Mouse (Mus musculus) right cerebral cortex, postnatal 25 days (tissue): ENCODE results near the gene Rgs7.

Source experiments
- DNase-seq: peaks from one replicate; pipeline ENCODE4 v3.0.0; 2022

Gene Rgs7

DNA sequence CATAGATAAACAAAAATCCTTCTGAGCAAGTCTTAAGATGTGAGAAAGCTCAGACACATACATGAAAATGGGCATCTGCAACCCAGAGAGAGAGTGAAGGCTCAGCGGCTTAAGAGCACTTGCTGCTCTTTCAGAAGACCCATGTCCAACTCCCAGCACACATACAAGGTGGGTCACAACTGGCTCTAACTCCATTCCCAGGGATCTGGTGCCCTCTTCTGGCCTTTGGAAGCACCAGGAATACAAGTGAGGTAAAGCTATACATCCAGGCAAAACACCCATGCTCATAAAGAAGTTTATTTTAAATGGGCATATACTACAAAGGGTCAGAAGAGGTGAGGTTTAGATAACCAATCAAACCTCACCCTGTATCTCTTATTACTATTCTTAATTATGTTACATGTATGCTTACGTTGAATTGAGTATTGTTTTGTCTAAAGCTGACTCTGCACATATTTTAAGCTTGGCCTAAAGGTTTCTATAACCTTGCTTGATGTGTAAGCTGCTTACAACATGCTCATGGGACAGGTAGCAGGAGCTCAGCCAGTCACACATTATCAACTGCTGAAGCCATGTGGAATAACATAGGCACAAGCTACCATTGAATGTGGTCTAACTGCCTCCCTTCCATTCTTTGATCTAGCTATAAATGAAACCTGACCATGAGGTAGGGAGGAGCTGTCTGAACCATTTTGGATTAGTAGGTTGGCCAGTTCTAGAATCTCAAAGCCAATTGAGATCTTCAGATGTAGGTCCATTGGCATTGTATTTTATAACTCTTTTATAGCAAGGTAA lies 192.5 kb downstream of the Rgs7 start:
- DNase-seq: no peak

DNA sequence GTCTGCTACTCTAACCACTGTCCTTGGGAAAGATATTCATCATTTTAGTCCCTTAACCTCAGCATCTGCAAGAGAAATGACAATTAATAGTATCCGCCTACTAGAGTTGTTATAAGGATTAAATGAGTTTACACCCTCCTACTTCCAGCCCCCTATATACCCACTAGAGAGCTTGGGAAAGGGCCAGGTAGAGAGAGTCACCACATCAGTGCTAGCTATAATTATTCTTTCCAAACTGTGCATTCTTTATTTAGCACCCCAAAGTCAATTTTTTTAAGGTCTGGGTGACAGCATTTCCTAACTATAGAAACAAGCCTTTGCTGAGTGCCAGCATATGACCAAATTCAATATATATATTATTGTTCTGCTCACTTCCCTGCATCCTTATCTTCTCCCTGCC lies 195.4 kb downstream of the Rgs7 start:
- DNase-seq: no peak

DNA sequence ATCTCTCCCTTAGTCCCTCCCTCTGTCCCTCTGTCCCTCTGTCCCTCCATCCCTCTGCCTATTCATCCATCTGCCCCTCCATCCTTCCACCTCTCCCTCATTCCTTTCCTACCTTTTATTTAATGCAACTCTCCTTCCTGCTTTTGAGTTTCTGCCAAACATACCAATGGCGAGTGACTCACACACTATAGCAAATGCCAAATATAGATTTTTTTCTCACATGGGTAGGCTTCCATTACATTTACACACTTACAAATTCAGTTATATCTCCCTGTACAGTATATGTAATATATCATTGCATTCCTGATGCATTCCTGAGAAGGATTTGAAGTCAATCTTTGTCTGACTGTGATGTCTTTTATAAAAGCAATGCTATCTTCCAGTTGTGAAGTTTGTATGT lies 202.2 kb downstream of the Rgs7 start:
- no peak for DNase-seq

DNA sequence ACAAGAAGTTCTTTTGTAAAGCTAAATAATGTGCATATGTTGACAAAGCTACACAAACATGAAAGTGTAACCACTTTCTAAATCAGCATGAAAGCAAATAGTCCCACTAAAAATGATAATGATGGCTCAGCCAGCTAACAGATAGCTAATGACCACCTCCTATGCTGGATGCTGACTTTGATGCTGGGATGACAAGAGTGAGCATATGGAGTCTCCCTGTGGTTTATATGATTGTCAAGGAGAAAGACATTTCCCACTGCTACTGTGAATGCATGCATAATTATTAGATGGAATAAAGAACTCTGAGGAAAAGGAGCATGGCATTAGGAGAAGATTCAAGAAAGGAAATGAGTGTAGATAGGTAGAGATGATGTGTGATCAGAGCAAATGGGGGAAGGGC lies 230.0 kb downstream of the Rgs7 start:
- no peak for DNase-seq

DNA sequence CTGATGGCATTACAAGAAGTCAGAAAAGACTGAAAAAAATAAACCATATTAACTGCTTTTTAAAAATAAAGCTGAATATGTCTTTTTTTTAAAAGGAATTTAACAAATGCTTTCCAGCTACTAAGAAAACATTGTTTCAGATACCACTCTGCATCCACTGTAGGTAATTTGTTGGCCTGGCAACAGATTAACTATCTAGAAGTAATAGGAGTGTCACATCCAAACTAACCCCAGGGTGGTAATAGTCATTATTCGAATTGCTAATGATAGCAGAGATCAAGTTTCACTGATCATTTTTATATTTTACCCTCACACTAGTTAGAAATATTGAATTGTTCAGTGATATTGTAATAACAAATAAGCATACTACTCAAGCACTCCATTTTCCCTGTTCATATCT lies 232.9 kb downstream of the Rgs7 start:
- no peak for DNase-seq

DNA sequence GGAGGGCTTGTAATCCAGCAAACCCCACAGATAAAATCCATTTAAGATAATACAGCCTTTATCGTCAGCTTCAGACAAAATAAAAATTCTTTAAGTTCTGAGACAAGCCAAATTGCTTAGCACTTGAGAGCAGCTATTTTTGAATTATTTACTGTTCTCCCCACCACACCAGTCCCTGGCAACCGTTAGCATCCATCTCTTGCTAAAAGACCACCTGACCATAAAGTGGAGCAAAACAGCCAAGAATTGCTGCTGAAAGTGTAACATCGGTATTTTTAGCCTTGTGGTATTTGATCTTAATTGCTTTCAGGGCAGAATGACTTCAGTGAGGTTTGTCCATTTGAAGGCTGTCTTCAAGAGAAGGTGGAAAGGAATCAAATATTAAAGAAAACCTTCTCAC lies 237.1 kb downstream of the Rgs7 start:
- no peak for DNase-seq

DNA sequence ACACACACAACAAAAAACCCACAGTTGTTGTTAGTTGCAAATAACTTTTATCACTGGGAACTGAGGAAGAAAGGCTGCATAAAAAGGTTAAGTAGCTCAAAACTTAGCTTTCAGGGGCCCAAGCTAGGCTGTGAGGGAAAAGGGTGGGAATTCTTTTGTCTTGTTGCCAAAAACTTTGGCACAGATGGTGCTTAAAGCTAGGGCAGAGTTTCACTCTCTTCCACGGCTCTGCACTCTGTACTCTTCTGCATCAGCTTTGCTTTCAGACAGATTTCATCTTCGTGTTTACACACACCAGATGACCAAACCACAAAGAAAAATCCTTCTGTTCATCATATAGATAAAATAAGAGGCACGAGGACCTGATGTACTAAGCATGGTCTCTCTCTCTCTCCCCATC lies 237.6 kb downstream of the Rgs7 start:
- no peak for DNase-seq

DNA sequence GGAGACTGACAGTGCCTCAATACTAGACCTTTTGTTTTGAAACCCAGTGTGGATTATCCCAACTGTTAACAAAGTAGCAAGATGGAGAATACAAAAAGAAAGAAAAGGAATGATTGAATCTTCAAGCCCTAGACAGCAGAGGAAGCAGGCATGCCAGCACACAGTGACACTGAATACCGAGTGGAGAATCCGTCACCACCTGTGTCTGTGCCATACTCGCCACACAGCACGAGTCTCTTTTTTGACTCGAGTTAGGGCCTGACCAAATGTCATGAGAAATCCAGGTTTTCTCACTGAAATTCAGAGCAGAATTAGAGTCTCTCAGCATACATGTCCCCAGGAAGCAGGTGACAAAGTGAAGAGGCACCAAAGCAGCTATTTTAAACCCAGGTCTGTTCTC lies 250.2 kb downstream of the Rgs7 start:
- no peak for DNase-seq

DNA sequence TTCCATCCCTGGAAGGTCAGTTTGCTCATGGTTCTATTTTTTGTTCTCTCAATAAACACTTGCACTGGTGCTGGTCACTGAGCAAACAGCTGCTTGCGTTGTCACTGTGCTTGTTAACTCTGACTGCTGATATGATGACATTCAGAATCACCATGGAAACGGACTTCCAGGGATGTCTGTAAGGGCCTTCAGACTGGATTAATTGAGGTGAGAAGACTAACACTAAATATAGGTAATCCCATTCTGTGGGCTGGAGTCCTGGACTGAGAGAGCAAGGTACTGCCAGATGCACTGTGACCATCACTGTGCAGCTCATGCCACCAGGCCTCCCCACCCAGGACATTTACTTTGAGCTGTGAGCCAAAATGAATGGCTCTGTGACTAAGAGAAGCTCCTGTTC lies 252.2 kb downstream of the Rgs7 start:
- DNase-seq: no peak

DNA sequence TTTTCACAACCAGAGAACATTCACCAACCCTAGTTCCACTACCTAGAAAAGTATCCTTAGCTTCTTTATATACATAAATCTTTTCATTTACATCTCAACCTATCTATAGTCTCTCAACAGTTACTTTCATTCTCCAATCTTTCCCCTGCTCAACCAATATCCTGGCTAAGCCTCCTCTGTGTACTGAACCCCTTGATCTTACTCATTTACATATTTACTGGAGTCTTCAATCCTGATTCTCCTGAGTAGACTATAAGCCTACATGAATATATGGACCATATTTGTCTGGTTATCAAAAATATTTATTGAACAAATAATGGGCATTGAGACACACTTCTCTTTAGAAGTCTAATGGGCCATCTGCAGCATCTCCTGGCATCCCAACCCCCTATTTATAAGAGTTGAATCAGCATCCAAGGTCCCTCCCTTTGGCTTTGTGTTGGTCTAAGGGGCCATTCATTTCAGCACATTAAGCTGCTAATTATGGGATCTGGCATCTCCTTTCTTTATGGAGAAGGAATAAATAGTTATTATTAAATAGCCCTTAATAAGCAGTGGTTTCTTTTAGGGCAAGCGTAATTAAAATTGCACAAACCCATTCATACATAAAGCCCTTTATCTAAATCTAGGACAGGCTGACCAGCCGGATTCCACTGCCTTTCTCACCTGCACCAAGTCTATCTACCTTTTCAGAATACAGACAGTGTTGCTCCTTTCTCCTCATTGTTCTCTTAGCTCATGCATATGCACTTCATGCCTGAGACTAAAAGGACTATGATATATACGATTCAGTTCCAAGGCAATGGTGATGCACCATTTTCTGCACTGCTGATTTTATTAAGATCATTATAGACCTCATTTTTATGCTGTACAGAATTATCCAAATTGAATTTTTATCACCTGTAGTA lies 270.5 kb downstream of the Rgs7 start:
- DNase-seq: no peak

DNA sequence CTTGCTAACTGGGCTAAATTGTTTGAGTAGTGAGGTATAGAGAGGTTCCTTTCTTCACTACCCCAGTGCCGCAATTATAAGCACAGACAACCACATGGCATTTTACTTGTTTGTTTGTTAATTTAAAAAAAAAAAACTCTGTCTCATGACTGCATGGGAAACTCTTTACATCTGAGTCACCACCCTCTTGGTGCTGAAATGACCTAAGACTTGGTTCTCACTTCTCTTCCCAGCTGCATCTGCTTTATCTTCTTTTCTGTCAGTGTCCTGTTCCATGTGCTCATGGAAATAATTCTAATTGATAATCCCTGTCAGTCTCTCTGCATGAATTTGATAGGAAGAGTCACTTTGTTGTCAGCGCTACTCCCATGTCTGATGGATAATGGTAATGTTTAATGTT lies 272.7 kb downstream of the Rgs7 start:
- DNase-seq: no peak

DNA sequence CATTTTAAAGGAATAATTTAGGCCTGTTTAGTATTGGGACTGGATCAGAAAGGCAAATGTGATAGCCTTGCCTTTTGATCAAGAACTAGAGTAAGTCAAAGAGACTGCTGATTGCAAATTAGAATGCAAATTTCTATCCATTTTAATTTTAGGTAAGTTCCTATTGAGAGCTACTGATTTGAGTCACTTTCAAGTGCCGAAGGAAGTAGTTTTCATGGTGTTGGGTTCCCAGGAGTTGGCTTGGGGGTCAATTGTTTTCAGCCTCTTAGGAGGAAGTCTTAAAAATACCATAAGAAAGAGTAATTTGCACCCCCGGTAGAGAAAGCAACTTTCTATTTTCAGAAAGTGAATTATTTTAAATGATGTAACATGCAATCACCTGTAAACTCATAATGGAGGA lies 285.3 kb downstream of the Rgs7 start:
- no peak for DNase-seq

DNA sequence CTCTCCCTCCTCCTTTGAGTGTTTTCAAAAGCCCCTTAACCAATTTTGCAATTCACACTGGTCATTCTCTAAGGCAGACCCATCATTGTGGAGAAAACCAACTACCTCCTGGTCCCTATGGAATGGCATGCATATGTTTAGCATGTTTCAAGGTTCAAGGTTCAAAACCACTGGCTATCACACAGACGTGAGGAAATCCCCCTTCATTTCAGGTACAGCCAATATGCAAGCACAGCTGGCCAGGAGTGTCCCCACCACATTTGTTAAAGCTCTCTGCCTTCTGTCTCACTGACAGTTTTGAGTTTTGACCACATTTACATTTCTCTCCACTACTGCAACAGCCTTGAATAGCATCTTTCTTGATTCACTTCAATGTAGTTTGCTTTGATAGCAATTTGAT lies 286.7 kb downstream of the Rgs7 start:
- DNase-seq: no peak

DNA sequence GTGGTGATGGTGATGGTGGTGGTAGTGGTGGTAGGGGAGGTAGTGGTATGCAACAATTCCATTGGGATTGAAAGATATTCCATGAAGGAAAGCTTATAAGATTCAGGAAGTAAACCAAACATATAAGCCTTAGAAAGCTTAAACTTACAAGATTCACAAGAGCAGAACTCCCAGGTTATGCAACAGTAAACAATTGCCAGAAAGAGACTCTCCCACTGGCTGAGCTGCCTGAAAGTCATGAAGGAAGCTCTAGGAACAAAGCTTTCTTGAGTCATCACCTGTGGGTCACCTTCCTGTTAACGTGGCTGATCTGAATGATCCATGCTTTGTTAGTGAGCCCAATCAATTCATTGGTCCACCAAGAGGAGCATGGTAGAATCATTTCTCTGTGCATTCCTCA lies 288.8 kb downstream of the Rgs7 start:
- DNase-seq: no peak

DNA sequence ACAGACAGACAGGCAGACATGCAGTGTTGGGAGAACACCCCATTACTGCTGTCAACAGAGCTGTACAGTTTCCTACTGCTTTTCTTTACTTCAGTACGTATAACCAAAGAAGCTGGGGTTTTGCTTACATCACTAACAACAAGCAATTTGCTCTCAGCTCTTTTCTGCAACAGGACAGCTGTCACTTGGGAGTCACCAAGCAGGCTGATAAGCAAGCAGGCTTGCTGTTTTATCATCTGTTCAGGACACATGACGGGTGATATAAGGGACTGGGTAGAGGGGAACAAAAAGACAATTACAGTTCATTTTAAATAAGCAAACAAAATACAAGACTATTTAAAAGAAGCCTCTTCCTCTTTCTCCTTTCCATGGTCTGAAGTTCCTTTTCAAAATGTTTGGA lies 289.4 kb downstream of the Rgs7 start:
- no peak for DNase-seq

DNA sequence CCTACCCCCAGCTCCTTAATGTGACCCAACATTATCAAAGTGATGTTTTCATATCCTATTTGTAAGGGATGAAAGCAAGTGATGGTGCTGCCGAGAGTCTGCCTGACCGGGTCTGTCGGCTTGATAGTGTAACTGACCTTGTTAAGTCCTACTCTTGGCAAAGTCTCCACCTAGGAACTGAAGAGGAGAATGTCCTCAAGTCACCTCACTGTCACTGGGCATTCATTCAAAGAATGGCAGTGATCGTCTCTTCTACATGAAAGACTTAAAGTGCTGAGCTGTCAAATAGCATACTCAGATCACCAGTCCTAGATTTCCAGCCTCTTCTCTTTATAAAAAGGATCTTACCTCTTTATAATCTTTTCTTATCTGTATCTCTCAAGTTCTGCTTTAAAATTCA lies 293.4 kb downstream of the Rgs7 start:
- no peak for DNase-seq

DNA sequence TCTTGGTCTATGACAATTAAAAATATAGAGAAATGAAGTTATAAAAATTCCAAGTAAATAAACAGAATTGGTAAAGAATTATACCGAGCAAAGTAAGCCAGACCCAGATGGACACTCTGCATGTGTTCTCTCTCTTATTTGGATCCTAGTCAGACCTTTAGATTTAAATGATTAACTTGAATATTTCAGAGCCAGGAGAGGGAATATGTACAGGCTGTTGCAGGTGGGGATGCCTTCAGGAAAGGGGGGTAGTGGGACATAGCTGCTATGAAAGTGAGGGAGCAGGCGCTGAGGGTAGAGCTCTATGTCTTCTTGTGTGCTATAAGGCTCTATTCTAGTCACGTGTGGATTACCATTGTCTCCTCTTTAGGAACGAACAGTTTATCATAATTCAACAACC lies 296.5 kb downstream of the Rgs7 start:
- no peak for DNase-seq

DNA sequence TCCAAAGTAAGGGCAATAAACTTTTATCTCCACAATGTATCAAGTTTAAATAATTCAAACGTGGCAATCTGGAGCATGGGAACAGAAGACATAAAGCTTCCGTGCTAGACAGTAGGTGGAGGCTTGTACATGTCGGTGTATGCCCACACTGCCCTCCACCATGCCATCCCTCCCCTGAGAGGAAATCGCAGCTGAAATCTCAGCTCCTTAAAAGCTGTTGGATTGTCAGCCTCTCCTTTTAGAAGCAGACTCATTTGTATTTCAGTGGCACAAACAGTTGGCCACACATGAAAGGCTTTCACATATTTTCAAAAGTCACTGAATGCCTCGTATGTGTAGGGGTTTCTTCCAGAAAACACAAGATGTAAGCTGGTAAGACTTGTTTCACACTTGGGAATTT lies 304.1 kb downstream of the Rgs7 start:
- no peak for DNase-seq

DNA sequence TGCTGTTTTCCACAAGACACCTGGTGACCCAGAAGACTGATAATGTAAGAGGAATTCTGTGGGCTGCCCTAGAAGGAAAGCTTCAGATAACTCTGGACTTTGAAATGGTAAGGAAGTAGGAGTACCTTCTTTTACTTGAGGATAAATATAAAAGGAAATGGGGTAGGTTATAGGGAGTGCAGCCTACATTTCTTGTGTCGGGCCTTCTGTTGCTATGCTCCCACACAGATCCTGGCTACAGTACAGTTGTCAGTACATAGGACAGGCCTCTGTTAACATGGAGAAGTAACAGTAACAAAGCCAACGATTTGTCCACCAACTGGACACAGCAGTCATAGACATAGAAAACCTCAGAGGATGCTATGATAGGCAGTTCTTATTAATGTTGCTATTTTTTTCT lies 307.1 kb downstream of the Rgs7 start:
- DNase-seq: no peak

DNA sequence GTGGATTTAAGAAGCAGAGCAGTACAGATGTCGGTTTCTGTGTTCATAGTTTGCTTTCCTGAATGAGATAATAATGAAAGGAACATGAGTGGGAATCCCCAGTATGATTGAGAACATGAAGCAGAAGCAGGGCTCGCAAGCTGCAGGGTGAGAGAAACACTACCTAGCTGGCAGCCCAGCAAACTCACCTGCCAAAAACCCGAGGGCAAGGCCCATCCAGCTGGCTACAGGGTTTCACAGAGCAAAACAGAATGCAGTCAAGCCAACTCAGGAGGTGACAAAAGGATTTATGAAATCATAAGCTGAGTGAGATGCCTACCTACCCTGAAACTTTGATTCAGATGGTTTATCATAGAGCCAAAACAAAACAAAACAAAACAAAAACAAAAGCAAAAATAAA lies 307.6 kb downstream of the Rgs7 start:
- no peak for DNase-seq

DNA sequence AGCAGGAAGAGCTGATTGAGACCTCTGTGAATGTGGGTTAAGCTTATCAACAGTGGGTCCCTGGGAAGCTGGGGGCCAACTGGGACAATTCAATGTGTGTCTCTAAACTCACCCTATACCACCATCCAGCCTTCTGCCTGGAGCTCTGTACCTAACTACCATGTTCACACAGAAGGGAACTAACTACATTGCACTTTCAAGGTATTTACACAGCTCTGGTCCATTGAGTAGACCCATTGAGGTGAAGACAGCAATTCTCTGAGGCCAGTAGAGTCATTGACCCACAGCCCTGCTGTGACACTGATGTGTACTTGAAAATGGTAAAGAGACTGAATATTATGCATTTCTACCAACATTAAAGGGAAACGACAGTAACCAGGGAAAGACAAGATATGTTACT lies 313.6 kb downstream of the Rgs7 start:
- DNase-seq: no peak

DNA sequence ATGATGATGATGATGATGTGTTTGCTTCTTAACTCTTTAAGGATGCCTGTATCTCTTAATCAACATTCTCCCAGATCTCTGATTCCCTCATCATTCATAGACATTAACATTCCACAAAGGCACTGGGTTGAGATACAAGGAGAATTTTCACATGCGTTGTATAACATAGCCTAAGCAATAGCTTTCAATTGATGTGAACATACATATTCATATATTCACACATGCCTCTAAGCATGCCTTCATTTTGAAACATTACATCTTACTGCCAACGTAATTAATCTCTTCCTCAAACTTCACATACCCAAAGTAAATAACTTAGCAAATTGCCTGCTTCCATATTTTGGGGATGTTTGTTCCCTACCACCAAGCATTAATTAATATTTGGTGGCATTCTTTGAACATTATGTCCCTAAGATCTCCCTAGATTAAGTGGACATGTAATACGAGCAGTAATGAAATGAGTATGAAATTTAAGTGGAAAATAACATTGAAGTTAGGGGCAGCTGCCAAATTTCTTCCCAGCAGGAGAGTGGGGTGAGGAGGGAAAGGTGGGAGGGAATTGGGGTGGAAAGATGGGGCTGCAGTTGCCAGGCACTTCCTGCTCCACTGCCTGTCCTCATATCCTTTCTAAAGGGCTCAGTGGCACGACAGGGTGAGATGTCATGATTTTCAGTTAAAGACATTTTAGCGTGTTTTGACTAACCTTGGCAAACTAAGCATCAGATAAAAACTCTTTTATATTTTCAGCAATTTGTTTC lies 317.2 kb downstream of the Rgs7 start:
- DNase-seq: no peak

DNA sequence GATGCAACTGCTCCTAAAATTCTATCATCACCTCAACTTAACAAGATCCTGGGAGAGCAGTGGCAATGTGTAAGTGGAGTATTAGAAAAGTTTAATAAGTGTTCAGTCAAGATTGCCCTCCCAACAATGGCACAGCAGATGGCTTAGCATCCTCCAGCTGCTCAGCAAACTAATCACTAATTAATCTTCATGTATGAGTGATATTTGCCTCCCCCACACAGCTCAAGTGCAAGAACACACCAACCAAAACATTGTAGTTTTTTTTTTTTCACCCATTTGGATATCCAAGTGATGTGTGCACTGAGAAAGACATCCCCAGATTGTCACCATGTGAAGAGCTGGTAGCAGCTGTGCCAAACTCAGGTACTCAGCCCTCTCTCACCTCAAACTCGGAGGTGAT lies 336.8 kb downstream of the Rgs7 start:
- DNase-seq: no peak

DNA sequence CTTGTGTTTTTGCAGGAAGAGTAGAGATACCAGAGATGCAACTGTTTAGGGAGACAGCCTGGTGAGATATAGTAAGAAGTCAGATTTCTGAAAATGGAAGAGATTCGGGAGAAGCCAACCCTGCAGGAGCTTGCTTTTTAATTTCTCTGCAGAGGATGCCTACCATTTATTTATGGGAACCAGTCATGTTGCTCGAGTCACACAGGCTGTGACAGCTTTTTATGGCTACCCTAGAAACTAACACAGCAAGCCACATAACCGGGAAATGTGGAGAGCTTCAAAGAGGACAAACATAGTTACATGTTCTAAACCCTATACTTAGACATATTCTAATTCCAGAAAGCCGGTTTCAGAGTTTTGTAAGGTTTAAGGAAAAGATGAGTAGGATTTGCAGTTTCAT lies 349.2 kb downstream of the Rgs7 start:
- DNase-seq: peak; percentile 18
